Mouse (Mus musculus) midbrain, embryonic 13.5 days (tissue): ENCODE results near the gene Epm2aip1. TPM values are rescaled to one million over a fixed set of nuclear protein-coding genes. Genes with fewer than 3 reads are reported as not detected.

Experiments used
- ATAC-seq: fragments of 200-750 bp; cut with Nextera tagmentation; 2 replicates; pipeline ENCODE4 v1.8.0; 2017; ENCODE audit warnings: mild to moderate bottlenecking, moderate TSS enrichment, moderate library complexity
- H3K27ac ChIP-seq: fragments of 300-500 bp; sonication (generic); 2 replicates; pipeline ENCODE4 v1.5.1; 2015; ENCODE audit warnings: inconsistent platforms, mild to moderate bottlenecking, moderate library complexity
- H3K27me3 ChIP-seq: fragments of 300-500 bp; sonication (generic); 2 replicates; pipeline ENCODE4 v1.6.1; 2015; ENCODE audit warnings: mild to moderate bottlenecking, inconsistent platforms
- H3K36me3 ChIP-seq: fragments of 300-500 bp; sonication (generic); 2 replicates; pipeline ENCODE4 v1.6.1; 2015; ENCODE audit warnings: mild to moderate bottlenecking, inconsistent platforms
- H3K4me1 ChIP-seq: fragments of 300-500 bp; sonication (generic); replicated peaks from 2 replicates; pipeline ENCODE4 v1.6.1; 2015; ENCODE audit warnings: inconsistent platforms
- H3K4me2 ChIP-seq: fragments of 300-500 bp; sonication (generic); replicated peaks from 2 replicates; pipeline ENCODE4 v1.6.1; 2015; ENCODE audit warnings: moderate library complexity, mild to moderate bottlenecking, inconsistent platforms
- H3K4me3 ChIP-seq: fragments of 300-500 bp; sonication (generic); replicated peaks from 2 replicates; pipeline ENCODE4 v1.5.1; 2015; ENCODE audit warnings: mild to moderate bottlenecking, inconsistent platforms
- H3K9ac ChIP-seq: fragments of 300-500 bp; sonication (generic); replicated peaks from 2 replicates; pipeline ENCODE4 v1.6.1; 2015; ENCODE audit warnings: mild to moderate bottlenecking, inconsistent platforms
- H3K9me3 ChIP-seq: fragments of 300-500 bp; sonication (generic); 2 replicates; pipeline ENCODE4 v1.6.1; 2016; ENCODE audit warnings: mild to moderate bottlenecking, inconsistent platforms
- WGBS: fragments of 180-500 bp; shearing (Covaris S2); methylation state at CpG from one replicate; pipeline ENCODE4 v1.1.7; 2015; 5-methylcytosine and 5-hydroxymethylcytosine counted together
- polyA plus RNA-seq: library from polyadenylated mRNA; unstranded; fragments of >200 nt; fragmentation: Nextera tagmentation; extraction: Ambion mirVana; gene quantifications from 2 replicates; pipeline ENCODE4 v1.2.1, GENCODE M21; 2015

The Epm2aip1 gene
- polyA plus RNA-seq, 1 experiment from 2014 or later: 47.9 TPM

- WGBS: 2% methylated on average over 74 of the region's 98 CpGs
- peaks cover 6% of the 10 kb centered on the region; the same call in 1 of the 2 replicates for H3K9me3 ChIP-seq
- H3K4me1 ChIP-seq: peaks cover 18% of the 10 kb centered on the region
- peak overlapping the region; percentile 58 for H3K4me3 ChIP-seq
- peaks cover 63% of the 10 kb centered on the region for H3K27me3 ChIP-seq
- peak; percentile 55 for ATAC-seq
- peak overlapping the region; percentile 70 for H3K9ac ChIP-seq
- no peak overlapping the region for H3K27ac ChIP-seq
- H3K36me3 ChIP-seq: no peaks in the 10 kb centered on the region
- H3K4me2 ChIP-seq: peak overlapping the region; percentile 91
Measured at GRCm38 (mm10) chr9:111311843-111312441, 40.2 kb downstream of the Epm2aip1 start.

DNA sequence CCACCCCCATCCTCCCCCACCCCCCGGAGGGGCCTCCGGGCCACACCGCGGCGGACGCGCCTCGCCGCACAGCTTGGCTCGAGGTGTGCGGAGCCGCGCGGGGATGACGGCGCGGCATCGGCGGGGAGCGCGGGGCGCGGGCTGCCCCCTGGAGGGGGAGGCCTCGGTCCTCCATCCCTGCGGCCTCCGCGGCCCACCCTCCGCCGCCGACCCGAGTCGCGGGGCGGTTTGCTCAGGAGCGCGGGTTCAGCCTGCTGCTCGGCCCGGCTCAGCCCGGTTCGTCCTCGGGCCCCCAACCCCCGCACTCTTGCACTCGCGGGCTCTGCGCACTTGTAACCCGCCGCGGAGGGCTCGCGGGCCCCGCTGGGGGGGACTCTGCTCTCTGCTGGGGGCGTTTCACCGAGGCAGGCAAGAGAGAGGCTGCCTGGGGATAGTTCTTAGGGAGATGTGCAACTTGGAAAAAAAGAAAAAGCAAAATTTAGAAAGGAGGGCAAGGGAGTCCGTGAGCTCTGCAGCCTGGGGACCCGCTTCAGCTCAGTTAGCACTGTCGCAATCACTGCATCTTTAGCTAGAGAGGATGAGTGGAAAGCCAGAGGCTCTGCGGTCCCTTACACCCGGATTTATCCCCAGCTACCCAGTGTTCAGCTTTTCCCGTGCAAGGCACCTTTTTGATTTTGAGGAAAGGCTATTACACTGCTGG lies 40.9 kb downstream of the Epm2aip1 start:
- Histone ChIP-seq H3K27ac (no peak overlapping the region), H3K4me3 (peak overlapping the region; percentile 58), H3K4me2 (peak overlapping the region; percentile 91), H3K9me3 (peaks cover 6% of the 10 kb centered on the region; the same call in 1 of the 2 replicates), H3K9ac (peak overlapping the region; percentile 70), H3K36me3 (no peaks in the 10 kb centered on the region), H3K4me1 (peaks cover 18% of the 10 kb centered on the region), H3K27me3 (peaks cover 63% of the 10 kb centered on the region)
- WGBS: 1% methylated on average over 45 of the region's 59 CpGs
- peak; percentile 72 for ATAC-seq

- Histone ChIP-seq H3K9me3 (peaks cover 6% of the 10 kb centered on the region; the same call in 1 of the 2 replicates), H3K9ac (no peak overlapping the region), H3K36me3 (no peaks in the 10 kb centered on the region), H3K4me1 (peaks cover 18% of the 10 kb centered on the region), H3K4me3 (peak overlapping the region; percentile 58; the same call in 1 of the 2 replicates), H3K4me2 (peak overlapping the region; percentile 91), H3K27me3 (peaks cover 63% of the 10 kb centered on the region), H3K27ac (no peak overlapping the region)
- no peak for ATAC-seq
- WGBS: 11% methylated on average over 6 of the region's 6 CpGs
Measured at GRCm38 (mm10) chr9:111313299-111313698, 41.6 kb downstream of the Epm2aip1 start.

DNA sequence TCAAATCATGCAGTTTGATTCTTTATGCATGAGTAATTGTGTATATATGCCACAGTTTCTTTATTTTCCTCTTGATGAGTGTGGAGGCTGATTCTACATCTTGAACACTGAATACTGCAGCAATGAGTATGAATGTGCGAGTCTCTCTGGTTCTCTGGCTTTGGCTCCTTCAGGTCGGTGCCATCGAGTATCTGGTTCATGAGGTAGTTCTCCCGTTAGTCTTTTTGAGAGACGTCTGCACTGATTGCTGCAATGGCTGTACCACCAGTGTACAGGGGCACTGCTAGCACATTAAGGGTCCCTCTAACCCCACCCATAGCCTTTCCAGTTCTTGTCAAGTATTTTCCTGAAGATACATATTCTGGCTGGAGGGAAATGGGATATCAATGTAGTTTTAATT lies 42.1 kb downstream of the Epm2aip1 start:
- WGBS: 26% methylated on average over 5 of the region's 5 CpGs
- Histone ChIP-seq H3K27ac (no peak overlapping the region), H3K4me3 (no peak overlapping the region), H3K9ac (no peak overlapping the region), H3K36me3 (no peaks in the 10 kb centered on the region), H3K4me2 (no peak overlapping the region), H3K4me1 (peaks cover 18% of the 10 kb centered on the region), H3K9me3 (peaks cover 6% of the 10 kb centered on the region; the same call in 1 of the 2 replicates), H3K27me3 (peaks cover 61% of the 10 kb centered on the region)
- ATAC-seq: no peak

DNA sequence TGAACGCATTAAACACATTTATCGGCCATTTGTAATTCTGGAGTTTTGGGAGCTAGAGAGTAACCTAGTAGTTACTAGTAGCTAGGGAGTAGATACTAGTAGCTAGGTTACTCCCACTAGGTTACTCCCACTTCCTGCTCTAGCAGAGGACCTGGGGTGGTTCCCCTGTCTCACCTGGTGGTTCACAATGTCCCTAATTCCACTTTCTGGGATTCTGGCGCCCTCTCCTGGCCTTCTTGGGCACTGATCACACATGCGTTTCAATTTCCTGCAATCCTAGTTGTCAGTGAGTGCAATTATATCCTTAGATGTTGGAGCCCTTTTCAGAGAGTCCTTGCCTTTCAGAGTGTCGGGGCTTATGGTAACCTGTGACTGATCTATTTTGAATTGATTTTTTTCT lies 42.5 kb downstream of the Epm2aip1 start:
- H3K9ac ChIP-seq: no peak overlapping the region
- no peak for ATAC-seq
- H3K4me1 ChIP-seq: peaks cover 18% of the 10 kb centered on the region
- peaks cover 6% of the 10 kb centered on the region; the same call in 1 of the 2 replicates for H3K9me3 ChIP-seq
- 38% methylated on average over 5 of the region's 5 CpGs for WGBS
- H3K36me3 ChIP-seq: no peaks in the 10 kb centered on the region
- no peak overlapping the region for H3K27ac ChIP-seq
- no peak overlapping the region for H3K4me2 ChIP-seq
- H3K27me3 ChIP-seq: peaks cover 57% of the 10 kb centered on the region
- H3K4me3 ChIP-seq: no peak overlapping the region

- Histone ChIP-seq H3K36me3 (no peaks in the 10 kb centered on the region), H3K9me3 (no peaks in the 10 kb centered on the region), H3K4me3 (no peak overlapping the region), H3K27me3 (no peaks in the 10 kb centered on the region), H3K9ac (no peak overlapping the region), H3K27ac (no peak overlapping the region), H3K4me1 (no peaks in the 10 kb centered on the region), H3K4me2 (no peak overlapping the region)
- no peak for ATAC-seq
- WGBS: 84% methylated on average over 4 of the region's 4 CpGs
Measured at GRCm38 (mm10) chr9:111320912-111321311, 49.2 kb downstream of the Epm2aip1 start.

DNA sequence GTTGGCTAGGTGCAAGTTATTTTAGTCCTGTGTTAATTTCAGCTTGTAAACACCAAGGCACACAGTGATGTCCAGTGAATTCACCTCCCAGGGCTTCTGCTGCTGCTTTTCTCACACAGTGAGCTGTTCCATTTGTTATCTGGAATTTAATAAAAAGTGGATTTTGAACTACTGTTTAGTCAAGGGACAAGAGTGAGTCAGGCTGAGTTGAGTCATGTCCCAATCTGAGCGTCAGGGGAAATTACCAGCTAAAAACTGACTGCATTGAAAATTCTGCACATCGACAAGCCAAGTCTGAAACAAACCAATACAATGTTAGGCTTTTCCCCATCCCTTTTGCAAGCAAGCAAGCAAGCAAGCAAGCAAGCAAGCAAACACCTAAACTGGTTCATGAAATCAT lies 53.2 kb downstream of the Epm2aip1 start:
- Histone ChIP-seq H3K27ac (no peak overlapping the region), H3K9me3 (no peaks in the 10 kb centered on the region), H3K4me3 (no peak overlapping the region), H3K4me2 (no peak overlapping the region), H3K27me3 (no peaks in the 10 kb centered on the region), H3K36me3 (no peaks in the 10 kb centered on the region), H3K9ac (no peak overlapping the region), H3K4me1 (no peaks in the 10 kb centered on the region)
- WGBS: 89% methylated on average over 2 of the region's 2 CpGs
- ATAC-seq: no peak

Other genes starting within 250 kb of the Epm2aip1 start
- gene Ccrl2, start 214.4 kb upstream of the Epm2aip1 start, polyA plus RNA-seq: 1.8 and 2.1 TPM in 2 replicates
- 44.8 and 47.6 TPM in 2 replicates for gene Lrrfip2, start 154.3 kb upstream of the Epm2aip1 start, polyA plus RNA-seq
- gene Mlh1, start 138 bp upstream of the Epm2aip1 start, polyA plus RNA-seq: 33.2 and 36.2 TPM in 2 replicates
- 6.1 and 7.2 TPM in 2 replicates for gene Trank1, start 39.8 kb downstream of the Epm2aip1 start, polyA plus RNA-seq
- 2.2 and 3.1 TPM in 2 replicates for gene Dclk3, start 167.2 kb downstream of the Epm2aip1 start, polyA plus RNA-seq